Mouse (Mus musculus) layer of hippocampus, postnatal 10 days (tissue): ENCODE measurements at regions not wholly inside any gene's neighbourhood (a gene's known extent, or its start where the extent isn't known, plus 50 kb on each side); places are given as distances from the start of the nearest gene placed in this dataset.

Experiments
- DNase-seq, 2 experiments: peaks; one replicate each; pipeline ENCODE4 v3.0.0; 2021; ENCODE audit warnings: low spot score in 2 of 2

DNA sequence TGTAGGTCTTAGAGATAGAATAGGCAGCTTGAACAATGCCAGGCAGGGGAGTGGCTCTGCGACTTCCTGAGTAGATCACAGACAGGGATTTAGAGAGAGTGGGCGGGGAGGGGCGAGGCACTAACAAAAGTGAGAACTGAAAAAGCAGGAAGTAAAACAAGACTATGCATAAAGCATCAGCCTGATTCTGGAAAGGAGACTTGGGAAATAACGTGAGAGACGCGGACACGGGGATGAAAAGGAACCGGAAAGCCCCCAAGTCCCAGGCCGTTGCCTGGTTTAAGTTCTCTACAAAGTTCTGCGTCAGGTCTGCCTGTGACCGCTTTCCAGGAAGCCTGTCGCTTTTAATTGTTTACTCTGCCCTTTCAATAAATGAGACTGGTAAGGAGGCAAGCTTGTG, 86.3 kb downstream of the D16Ertd472e start:
- DNase-seq, result no peak

DNA sequence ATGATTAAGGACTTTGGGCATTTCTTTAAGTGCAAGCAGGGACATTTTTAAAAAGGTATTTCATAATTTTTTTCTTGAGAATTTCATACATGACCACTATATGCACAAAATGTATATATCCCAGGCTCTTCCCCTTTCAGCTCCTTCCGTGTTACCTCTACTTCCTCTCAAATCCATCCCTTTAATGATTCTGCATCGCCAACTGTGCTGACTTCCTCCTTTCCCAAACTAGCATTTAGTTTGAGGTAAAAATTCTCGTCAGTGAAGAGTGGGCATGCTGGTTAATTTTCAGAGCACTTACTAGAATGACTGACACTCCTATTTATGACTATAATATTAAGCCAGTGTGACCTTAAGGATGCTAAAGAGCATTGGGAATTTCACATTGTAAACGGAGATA, 86.9 kb downstream of the D16Ertd472e start:
- DNase-seq, result no peak

DNA sequence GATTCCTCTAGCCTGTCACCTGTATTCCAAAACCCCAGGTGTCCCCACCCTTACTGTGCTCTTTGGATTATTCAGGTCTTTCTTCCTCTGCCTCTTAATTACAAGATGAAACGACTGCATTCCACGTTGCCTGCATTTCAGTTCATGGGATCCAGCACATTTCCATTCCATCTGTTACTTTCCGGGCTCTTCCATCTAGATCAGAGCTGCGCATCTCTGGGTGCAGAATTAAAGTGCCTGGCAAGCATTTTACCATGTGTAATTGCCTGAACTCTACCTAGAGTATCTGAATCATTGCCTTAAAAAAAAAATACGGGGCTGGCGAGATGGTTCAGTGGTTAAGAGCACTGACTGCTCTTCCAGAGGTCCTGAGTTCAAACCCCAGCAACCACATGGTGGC, 90.0 kb downstream of the D16Ertd472e start:
- no peak for DNase-seq

GRCm38 (mm10) chr16:78484319-78484718, 92.2 kb downstream of the D16Ertd472e start:
- no peak for DNase-seq

GRCm38 (mm10) chr16:78481571-78481970, 94.9 kb downstream of the D16Ertd472e start:
- DNase-seq, result no peak

- no peak for DNase-seq
Observed at GRCm38 (mm10) chr16:78481065-78481464, 95.4 kb downstream of the D16Ertd472e start.

DNA sequence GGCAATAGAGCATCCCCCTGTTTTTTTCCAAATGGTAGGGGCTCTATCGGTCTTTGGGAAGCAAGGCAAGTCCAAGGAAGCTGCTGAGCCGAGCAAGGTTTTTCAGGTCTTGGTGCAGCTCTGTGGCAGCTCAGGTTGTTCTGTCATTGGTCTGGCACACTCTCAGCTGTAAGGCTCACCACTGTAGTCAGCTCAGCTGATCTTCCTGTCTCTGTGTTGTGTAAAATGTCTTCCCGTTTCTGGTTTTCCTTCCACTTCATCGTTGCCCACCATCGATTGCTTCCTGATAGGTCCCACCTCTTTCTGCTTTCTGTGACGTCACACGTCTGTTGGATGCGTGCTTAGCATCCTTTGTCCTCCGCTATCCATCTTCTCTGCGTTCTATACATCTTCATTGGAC, 96.2 kb downstream of the D16Ertd472e start:
- no peak for DNase-seq

GRCm38 (mm10) chr16:78473456-78473855, 96.5 kb upstream of the Btg3 start:
- peak; percentile 10 to 22 for DNase-seq

DNA sequence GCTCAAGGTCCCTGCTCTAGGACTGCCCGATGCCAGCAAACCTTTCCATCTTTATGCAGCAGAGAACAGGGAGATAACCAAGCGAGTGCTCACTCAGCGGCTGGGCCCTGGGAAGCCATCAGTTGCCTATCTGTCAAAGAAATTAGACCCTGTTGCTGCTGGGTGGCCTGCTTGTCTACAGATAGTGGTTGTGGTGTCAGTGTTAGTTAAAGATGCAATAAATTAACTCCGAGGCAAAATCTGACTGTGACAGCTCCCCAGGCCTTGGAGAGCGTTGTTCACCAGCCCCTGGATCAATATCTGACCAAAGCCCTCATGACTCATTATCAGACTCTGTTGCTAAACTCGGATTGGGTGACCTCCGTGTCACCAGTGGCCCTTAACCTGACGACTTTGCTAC, 83.0 kb upstream of the Btg3 start:
- no peak for DNase-seq

GRCm38 (mm10) chr16:78457731-78458151, 80.7 kb upstream of the Btg3 start:
- DNase-seq, result peak; percentile 25 to 55

DNA sequence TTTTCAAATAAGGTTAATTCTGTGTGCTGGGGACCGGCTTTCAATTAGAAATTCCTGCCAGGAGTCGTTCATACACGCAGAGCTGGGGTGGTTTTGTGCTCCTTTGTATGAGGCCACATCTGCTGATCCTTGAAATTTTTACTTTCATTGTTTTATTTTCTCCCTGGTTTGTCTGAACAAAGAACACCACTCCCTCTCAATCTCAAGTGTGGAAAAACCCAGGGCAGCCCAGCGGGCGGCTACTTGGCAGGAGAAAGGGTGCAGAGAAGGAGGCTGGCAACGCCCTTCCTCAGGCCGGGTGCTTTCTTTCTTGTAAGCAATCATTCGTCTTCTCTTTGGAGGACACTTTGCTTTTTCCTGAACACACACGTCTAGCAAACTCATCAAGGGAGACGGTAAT, 79.4 kb upstream of the Btg3 start:
- no peak for DNase-seq

DNA sequence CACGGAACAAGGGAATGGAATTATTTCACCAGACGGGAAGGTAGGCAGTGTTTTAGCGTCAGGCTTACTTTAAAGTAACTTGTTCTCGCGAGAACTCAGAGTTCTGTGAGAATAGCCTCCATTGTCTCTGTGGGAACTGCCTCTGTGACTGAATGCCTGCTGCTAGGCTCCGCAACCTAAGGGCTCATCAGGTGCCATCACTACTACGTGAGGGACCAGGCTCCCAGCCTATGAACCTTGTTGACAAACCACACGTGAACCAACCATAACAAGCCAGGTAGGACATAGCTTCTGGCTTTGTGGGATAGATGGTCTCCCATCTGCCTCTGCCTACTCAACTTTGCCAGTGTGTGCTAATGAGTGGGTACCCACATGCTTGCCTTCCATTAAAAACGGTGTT, 77.5 kb upstream of the Btg3 start:
- no peak for DNase-seq

DNA sequence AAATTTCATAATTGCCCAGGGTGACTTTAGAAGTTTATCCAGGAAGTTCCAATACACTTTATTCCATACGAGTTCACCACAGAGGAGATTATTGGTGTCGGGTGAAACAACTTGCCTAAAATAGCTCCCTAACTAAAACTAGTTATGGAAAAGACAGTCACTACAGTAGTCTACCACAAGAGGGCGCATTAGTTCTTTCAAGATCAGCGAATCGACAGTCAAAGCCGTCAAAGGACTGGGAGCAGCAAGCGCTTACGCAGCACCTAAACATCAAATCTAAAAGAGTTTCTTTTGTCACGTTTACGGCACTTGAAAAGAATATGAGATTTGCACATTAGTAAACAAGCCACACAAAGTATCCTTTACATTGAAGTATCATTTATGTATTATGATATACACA, 75.3 kb upstream of the Btg3 start:
- DNase-seq, result peak; percentile 36 to 46

GRCm38 (mm10) chr16:78451750-78452149, 74.8 kb upstream of the Btg3 start:
- no peak for DNase-seq

- DNase-seq, result no peak
Observed at GRCm38 (mm10) chr16:78451251-78451650, 74.3 kb upstream of the Btg3 start.

GRCm38 (mm10) chr16:78449231-78449630, 72.2 kb upstream of the Btg3 start:
- no peak for DNase-seq

DNA sequence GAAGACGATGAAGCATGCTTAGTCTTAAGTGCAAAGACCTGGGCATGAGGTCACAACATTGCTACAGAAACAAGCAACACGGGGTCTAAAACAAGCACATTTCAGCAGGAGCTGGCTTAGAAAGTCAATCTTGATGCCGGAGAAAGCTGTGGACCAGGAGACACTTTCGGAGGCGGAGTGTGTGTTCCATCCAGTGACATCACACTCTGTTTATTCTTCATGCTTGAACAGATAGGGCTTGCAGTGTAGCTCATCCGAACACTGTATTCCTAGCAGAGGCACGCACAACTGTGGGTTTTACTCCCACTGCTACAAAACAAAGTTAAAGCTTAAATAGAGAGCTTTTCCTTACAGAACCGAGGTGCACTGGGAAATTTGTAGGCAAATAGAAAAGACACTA, 66.3 kb upstream of the Btg3 start:
- DNase-seq, result peak in 1 of 2 experiments; percentile 11

DNA sequence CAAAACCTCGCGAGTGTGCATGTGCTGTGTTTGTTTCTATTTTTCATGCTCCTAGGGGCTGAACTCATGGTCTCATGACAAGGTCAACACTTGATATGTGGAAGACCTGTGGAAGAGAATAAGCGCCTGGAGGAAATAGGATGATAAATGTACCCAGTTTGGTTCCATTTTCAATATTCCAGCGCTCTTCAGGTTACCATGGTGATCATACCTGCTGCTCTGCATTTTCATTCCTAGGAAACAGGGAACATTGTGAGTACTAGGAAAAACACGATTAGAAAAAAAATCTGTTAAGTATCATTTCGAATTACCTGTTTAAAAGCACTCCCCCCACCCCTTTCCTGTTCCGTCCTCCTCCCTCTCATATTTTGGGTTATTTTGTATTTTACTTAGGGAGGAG, 65.8 kb upstream of the Btg3 start:
- no peak for DNase-seq

- no peak for DNase-seq
Observed at GRCm38 (mm10) chr16:78441961-78442360, 65.0 kb upstream of the Btg3 start.

DNA sequence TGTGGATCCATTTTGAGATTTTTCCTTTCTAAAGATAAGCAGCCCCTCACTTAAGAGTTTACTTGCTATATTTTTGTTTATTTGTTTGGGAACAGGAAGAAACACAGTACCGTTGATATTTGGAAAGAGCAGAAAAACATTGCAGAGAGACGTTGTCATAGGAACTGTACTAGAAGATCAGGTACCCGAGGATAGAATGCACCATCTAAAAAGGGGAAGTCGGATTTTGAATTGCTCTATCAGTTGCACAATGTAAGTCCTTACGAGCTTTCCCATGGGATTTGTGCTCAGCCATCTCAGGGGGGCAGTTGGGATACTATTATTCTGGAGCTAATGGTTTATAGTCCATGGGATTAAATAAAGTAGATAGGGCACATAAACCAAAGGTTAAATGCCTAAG, 58.7 kb upstream of the Btg3 start:
- no peak for DNase-seq

GRCm38 (mm10) chr16:78427470-78428041, 50.6 kb upstream of the Btg3 start:
- DNase-seq, result peak; percentile 31 to 48
